Mouse (Mus musculus) lung, postnatal 14 days (tissue): ENCODE data around the gene Cdc73.
"Not testable (repeated sequence)": the region's sequence is repeated elsewhere in the genome, so short reads cannot be mapped to it uniquely, and the experiment has no call there.

Experiments
- DNase-seq: peaks from one replicate; pipeline ENCODE4 v3.0.0; 2021

Cdc73 gene

DNA sequence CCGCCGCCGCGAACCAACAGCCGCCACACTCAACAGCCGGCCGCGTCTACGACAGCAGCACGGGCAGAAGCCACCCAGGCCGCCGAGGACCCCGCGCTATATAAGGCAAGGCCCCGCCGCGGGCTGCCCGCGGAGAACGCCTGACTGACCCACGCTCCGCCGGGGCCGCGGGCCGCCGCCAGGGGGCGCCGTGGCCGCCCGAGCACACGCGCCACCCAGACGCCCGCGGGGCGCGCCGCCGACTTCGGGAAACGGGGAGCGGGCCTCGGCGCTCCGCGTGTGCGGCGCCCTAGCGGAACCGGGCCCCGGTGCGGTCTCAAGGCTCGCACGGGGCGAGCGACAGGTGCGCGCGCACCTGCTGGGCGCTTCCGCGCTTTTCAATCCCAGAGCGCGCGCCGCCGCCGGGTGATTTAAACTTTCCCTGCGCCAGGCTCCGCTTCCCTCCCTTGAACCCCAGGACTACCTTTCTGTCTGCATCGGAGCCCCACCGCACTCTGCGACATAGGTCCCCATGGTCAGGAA is at the start of gene Cdc73:
Gene Cdc73, minus strand, starts transcription at position 153 of the 522 bp plus-strand sequence.
- DNase-seq: peak; percentile 93

- no peak for DNase-seq
Observed at GRCm38 (mm10) chr1:143745871-143746270, 43.2 kb upstream of the Cdc73 start.

- DNase-seq: no peak
Observed at GRCm38 (mm10) chr1:143742186-143742585, 39.5 kb upstream of the Cdc73 start.

GRCm38 (mm10) chr1:143741331-143741730 is 38.6 kb upstream of the Cdc73 start:
- DNase-seq: no peak

DNA sequence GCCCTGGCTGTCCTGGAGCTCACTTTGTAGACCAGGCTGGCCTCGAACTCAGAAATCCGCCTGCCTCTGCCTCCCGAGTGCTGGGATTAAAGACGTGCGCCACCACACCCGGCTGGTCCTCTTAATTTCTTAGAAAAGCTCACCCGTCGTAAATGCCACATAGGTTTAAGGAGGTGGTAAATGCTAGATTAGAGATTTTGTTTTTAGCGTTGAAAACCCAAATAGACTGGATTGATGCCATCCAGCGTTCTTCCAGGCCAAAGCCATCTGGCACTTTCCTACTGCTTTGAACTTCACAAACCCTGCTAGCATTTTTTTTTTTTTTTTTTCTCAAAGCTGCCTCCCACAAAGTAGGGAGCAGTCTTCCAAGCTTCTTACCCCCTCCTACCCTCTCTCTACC is 37.9 kb upstream of the Cdc73 start:
- DNase-seq: no peak

DNA sequence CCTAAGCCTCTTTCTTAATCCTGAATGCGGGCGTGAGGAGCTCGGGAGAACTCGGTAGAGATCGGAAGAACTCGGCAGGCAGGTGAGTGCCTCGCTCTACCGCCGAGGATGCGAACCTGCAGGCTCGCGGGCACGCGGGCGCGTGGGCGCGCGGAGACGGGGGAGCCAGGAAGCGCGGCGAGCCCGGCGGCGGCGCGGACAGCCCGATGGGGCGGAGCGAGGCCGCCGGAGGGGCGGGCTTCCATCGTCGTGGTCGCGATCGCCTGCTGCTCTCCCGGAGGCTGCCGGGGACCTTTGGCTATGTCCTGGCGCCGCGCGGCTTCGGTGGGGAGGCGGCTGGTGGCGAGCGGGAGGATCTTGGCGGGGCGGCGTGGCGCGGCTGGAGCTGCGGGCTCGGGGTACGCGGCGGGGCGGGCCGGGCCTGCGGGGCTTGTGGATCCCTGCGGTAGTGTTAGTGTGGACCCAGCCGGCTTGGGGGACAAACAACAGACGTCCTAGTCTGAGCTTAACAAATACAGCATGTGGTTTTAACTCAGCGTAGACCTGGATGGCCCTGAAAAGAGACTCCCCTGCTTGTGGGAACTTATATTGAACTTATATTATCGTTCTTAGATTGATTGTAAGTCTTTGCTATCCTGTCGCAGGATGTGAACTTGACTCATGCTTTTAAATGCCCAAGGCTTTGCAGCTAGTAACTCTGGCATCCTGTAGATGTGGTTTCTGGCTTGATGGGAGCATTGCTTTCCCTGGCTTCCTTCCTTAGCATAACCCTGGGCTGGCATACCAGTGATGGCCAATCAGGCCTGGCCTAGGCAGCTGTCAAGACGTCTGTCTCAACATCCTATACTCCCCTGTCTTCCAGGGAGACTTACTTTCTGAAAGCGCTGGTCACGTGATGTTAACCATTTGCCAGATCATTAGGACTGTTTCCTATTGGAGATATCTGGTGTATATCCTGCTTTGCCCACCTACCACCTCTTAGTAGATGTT is 37.0 kb upstream of the Cdc73 start:
- peak; percentile 87 for DNase-seq

GRCm38 (mm10) chr1:143738811-143739210 is 36.1 kb upstream of the Cdc73 start:
- no peak for DNase-seq

GRCm38 (mm10) chr1:143733914-143734410 is 31.3 kb upstream of the Cdc73 start:
- DNase-seq: no peak

DNA sequence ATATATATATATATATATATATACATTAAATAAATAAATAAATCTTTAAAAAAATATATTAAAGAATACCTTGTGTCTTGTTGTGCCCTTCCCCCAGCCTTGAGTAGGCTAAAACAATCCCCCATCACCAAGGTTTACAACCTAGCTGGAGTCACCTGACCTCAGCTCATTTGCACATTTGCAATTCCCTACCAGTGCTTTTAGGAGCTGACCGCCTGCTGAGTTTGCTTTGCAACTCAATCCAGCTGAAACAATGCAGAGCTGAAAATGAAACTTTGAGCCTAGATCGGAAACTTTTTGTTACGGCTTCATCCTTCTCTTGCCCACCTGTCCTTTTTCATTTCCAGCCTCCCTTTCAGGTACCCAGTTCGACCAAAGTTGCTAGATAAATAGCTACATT is 29.0 kb upstream of the Cdc73 start:
- DNase-seq: no peak

GRCm38 (mm10) chr1:143730899-143731298 is 28.2 kb upstream of the Cdc73 start:
- DNase-seq: peak; percentile 11

DNA sequence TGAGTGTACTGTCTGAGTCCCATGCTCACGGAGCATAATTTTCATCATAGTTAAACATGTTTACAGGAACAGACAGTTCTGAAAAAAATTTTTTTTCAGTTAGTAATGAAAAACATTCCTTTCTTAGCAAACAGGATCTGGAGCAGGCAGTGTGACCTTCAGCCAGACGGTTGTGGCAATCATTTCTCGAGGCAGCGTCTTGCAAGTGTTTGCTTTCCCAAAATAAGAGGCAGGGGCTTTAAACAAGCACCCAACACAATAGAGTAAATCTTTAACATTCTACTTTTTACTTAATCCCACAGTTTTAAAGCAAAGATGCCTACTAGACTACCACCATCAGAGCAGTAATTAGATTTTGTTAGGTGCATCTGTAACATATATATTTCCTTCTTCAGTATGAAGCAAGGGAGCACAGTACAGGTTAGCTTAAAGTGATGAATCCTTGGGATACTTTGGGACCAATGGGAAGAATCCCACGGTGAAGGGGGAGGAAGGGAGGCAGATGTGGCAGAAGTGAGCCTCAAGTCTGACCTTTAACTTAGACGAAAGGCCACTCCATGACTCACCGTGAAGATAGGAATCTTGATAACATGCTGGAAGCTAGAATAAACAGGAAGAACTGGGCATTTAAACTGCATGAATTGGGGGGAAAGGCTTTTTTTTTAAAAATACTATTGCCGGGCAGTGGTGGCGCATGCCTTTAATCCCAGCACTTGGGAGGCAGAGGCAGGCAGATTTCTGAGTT is 25.2 kb upstream of the Cdc73 start:
- no peak for DNase-seq

DNA sequence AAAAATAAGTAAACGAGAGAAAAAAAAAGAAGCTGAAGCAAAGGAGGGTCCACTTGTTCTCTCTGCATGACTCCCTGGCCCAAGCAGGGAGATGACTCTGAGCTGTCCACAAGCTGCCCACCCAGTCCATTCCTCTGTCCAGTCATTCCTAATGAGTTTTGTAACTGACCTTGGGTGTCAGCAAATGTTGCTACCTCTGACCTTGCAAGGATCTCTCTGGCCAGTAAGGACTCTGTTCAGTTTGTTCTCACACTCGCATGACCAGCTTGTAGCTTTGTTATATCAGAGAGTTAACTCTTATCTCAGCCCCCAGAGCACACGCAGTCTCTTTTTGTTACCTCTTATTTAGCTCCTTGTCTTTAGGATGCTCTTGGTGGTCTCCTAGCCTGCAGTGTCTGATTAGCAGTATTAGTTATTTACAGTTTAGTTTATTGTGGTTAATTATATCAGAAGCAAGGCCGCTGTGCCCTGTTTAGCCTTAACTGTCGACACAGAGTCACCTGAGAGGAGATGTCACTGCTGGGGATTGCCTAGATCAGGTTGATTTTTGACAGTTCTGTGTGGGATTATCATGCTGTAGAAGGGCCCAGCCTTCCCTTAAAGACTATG is 21.9 kb upstream of the Cdc73 start:
- no peak for DNase-seq

DNA sequence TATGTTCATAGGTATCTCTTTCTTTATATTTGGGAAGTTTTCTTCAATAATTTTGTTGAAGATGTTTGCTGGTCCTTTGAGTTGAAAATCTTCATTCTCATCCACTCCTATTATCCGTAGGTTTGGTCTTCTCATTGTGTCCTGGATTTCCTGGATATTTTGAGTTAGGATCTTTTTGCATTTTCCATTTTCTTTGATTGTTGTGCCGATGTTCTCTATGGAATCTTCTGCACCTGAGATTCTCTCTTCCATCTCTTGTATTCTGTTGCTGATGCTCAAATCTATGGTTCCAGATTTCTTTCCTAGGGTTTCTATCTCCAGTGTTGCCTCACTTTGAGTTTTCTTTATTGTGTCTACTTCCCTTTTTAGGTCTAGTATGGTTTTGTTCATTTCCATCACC is 13.3 kb upstream of the Cdc73 start, which contains the start of gene Glrx2:
Gene Glrx2, plus strand, starts transcription at position 301 of the 400 bp plus-strand sequence.
- DNase-seq: not testable (repeated sequence)

- DNase-seq: no peak
Observed at GRCm38 (mm10) chr1:143710627-143710976, 7.9 kb upstream of the Cdc73 start.

DNA sequence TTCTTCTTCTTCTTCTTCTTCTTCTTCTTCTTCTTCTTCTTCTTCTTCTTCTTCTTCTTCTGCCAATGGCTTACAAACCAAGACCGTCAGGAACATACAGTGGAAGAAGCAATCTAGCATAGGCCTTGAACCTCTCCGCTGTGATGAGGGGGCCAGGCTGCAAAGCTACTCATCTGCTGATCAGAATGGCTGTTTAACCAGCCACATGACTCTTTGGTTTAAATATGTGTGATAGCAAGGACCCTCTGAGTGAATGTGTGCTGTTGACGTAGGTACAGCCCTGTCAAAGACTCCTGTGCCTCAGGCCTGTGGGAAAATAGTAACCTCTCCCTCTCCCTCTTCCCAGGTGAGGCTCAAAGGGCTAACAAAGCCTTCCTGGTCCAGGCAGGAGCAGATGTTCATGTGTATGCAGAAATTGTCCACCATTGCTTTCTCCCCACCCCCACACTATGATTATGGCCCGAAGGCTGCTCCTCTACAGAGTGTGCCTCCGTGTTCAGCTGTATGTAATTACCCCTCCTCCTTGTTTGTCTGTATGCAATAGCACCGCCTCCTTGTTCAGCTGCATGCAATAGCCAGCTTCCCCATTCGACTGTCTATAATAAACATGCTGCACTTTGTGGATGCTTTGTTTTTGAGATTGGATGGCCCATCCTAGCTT is 7.4 kb upstream of the Cdc73 start:
- DNase-seq: no peak

GRCm38 (mm10) chr1:143708361-143708760 is 5.7 kb upstream of the Cdc73 start:
- DNase-seq: no peak

DNA sequence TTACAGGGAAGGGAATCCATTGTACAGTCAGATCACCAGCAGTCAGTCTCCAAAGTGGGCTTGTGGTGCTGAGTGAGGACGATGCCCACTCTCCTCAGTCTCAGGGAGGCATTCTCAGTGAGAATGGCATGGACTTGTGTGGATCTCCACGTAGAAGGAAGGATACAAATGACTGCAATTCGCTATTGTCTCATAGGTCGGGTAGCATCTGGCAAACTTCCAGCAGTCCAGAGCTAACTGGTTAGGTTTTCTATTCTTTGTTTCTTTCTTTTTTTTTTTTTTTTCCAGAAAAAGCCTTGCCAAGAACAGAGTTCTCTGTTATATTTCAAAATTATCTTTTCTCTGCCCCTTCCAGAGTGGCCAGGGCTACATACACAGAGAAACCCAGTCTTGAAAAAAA is 4.3 kb upstream of the Cdc73 start:
- DNase-seq: no peak

DNA sequence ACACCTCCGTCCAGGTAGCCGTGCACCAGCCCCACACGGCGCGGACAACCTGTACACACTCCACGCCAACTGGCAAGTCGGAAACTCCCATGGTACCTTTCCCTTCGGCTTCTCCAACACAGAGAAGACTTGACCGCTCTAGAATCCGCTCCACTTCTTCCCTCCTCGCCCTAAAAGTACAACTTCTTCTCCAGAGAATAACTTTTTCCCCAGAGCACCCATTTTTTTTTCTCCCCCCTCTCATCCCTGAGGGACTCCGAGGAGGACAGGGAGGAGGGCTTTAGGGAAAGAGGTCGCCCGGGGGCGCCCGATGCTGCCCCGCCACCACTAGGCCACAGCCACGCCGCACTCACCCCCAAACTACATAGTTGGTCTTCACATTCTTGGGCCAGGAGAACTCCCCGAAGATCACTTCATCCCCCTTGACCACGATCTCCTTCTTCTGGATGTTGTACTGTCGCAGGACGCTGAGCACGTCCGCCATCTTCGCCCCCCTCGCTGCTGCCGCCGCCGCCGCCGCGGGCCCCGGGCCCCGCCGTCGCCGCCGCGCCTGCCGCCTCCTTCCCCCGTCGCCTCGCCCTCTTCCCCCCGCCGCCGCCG is 452 bp downstream of the Cdc73 start:
- no peak for DNase-seq

- no peak for DNase-seq
Observed at GRCm38 (mm10) chr1:143701736-143702135, 957 bp downstream of the Cdc73 start.

- no peak for DNase-seq
Observed at GRCm38 (mm10) chr1:143684849-143685248, 17.8 kb downstream of the Cdc73 start.

DNA sequence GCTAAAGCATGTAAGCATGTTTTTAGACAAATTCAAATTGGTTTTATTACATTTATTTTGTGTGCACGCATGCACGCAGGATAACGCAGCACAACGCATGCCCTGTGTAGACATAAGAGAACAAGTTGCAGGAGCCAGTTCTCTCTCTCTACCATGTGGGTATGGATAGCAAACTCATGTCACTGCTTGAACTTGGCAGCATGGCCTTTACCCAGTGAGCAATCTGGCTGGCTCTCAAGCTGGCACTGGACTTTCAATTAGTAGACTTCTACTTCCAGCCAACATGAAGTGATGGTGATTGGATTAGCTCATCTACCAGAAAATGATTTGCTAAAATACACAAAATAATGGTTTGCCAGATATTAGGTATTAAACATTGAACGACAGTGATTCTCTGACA is 21.6 kb downstream of the Cdc73 start:
- DNase-seq: no peak
